Mouse (Mus musculus): ENCODE data around the gene Ckmt2.

DNA sequence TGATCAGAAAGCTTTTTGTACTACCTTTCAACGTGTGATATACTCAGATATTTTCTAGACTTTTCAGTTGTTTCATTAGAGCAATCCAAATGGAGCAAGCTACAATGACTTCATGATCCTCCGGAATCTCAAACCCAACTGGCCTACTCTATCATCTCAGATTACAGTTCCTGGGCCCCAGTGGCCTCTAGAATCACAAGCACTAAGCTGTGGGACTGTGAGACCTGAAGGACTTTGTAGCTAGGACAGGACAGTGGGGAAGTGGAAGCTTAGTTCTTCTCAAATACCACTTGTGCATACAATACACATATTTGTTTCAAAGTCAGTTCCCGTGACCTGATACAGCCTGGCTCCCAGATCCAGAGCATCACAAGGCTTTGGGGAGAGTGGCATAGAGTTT is 1.3 kb upstream of the Ckmt2 start:
- TF ChIP-seq POLR2A (IDR thresholded peaks at IDR 0.05; ENCODE audit: borderline replicate concordance, control insufficient read depth, low read depth, low read length) (no peak), CTCF (IDR thresholded peaks at IDR 0.05; ENCODE audit: control insufficient read depth, insufficient read depth, low read length) (no peak)
